Mouse (Mus musculus) heart, embryonic 14.5 days (tissue): ENCODE measurements at regions not wholly inside any gene's neighbourhood (a gene's known extent, or its start where the extent isn't known, plus 50 kb on each side); places are given as distances from the start of the nearest gene placed in this dataset.
A peak's percentile ranks its signal among the peaks of the same experiment; 100 is the strongest.

Experiments used
- ATAC-seq: fragments of 200-750 bp; cut with Nextera tagmentation; 2 replicates; pipeline ENCODE4 v1.8.0; 2017; ENCODE audit warnings: low read depth, moderate TSS enrichment; ENCODE audit not compliant: insufficient number of reproducible peaks, insufficient read depth, low FRiP score
- H3K27ac ChIP-seq, 2 experiments: fragments of 200-500 bp in 1 of 2; fragments of 300-500 bp in 1 of 2; sonication (generic) in 1 of 2; replicated peaks in 1 of 2; 2 replicates each; pipeline ENCODE4 v1.5.1; 2012 to 2014; ENCODE audit warnings: low read depth in 2 of 2, low read length in 2 of 2, control low read depth in 1 of 2, mild to moderate bottlenecking in 1 of 2, mixed read lengths in 1 of 2; ENCODE audit not compliant: control insufficient read depth in 1 of 2, insufficient read depth in 1 of 2
- H3K27me3 ChIP-seq: fragments of 300-500 bp; sonication (generic); 2 replicates; pipeline ENCODE4 v1.6.1; 2014; ENCODE audit warnings: mild to moderate bottlenecking, low read length, control low read depth; ENCODE audit not compliant: control insufficient read depth, insufficient read depth
- H3K36me3 ChIP-seq: fragments of 300-500 bp; sonication (generic); 2 replicates; pipeline ENCODE4 v1.6.1; 2014; ENCODE audit warnings: mild to moderate bottlenecking, control low read depth, low read length, mixed read lengths; ENCODE audit not compliant: control insufficient read depth, insufficient read depth
- H3K4me1 ChIP-seq, 2 experiments: fragments of 200-500 bp in 1 of 2; fragments of 300-500 bp in 1 of 2; sonication (generic) in 1 of 2; 2 replicates each; pipeline ENCODE4 v1.6.1; 2012 to 2014; ENCODE audit warnings: low read length in 2 of 2, control low read depth in 1 of 2, mixed read lengths in 1 of 2; ENCODE audit not compliant: control insufficient read depth in 2 of 2, insufficient read depth in 2 of 2
- H3K4me2 ChIP-seq: fragments of 300-500 bp; sonication (generic); 2 replicates; pipeline ENCODE4 v1.6.1; 2014; ENCODE audit warnings: mild to moderate bottlenecking, low read length
- H3K4me3 ChIP-seq, 2 experiments: fragments of 200-500 bp in 1 of 2; fragments of 300-500 bp in 1 of 2; sonication (generic) in 1 of 2; 2 replicates each; pipeline ENCODE4 v1.5.1; 2012 to 2014; ENCODE audit warnings: low read length in 2 of 2, mild to moderate bottlenecking in 2 of 2, control low read depth in 1 of 2, low read depth in 1 of 2, moderate library complexity in 1 of 2; ENCODE audit not compliant: control insufficient read depth in 1 of 2, insufficient read depth in 1 of 2
- H3K9ac ChIP-seq: fragments of 300-500 bp; sonication (generic); 2 replicates; pipeline ENCODE4 v1.6.1; 2014; ENCODE audit warnings: mild to moderate bottlenecking, low read length
- H3K9me3 ChIP-seq: fragments of 300-500 bp; sonication (generic); 2 replicates; pipeline ENCODE4 v1.6.1; 2016; ENCODE audit warnings: low read length, control low read depth; ENCODE audit not compliant: control insufficient read depth
- WGBS: fragments of 180-500 bp; shearing (Covaris S2); extraction: QIAGEN DNeasy Blood & Tissue Kit; methylation state at CpG from one replicate; pipeline ENCODE4 v1.1.7; 2014; 5-methylcytosine and 5-hydroxymethylcytosine counted together

DNA sequence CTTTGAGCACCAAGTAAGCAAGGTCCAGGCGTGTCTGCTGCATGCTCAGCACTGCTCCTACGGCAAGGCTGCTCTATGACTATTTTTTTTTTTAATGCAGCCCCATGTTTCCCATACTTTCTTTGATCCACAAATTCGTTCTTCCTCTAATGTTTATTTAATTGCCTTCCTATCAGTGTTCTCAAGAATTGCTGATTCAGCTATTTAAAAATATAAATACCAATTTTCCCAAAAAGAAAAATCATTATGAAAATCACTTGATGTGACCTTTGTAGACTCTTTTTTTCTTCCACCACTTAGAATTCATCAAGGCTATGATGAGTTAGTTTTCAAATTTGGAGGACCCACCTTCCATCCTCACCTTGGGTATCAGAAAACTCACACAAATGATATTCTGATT lies 208.5 kb upstream of the Nabp1 start:
- H3K9me3 ChIP-seq, result no peaks in the 10 kb centered on the region
- H3K9ac ChIP-seq, result no peak overlapping the region
- no peaks in the 10 kb centered on the region; a peak in 2 of 4 replicates for H3K4me1 ChIP-seq
- no peak overlapping the region for H3K27ac ChIP-seq
- H3K36me3 ChIP-seq, result no peaks in the 10 kb centered on the region
- H3K4me3 ChIP-seq, result no peak overlapping the region
- WGBS, result 68% methylated on average over 3 of the region's 3 CpGs
- H3K4me2 ChIP-seq, result no peak overlapping the region
- ATAC-seq, result no peak
- no peaks in the 10 kb centered on the region for H3K27me3 ChIP-seq

DNA sequence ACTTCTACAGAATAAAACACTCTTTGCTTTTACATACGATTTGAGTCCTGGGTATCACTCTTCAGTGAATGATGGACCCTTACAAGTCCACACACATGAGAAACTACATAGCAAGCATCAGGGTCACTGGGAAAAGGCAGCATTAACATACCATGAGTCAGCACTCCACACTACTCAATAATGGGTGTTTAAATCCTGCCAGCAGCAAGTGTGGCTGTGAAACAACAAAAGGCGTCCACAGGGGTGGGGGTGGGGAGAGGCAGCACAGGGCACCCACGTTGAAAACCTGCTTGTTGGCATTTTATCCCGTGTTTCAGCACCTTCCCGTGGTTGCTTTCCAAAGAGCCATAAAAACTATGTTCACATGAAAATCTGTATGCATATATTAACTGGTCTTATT lies 204.0 kb upstream of the Nabp1 start:
- ATAC-seq, result no peak
- Histone ChIP-seq H3K4me2 (no peak overlapping the region), H3K9ac (no peak overlapping the region), H3K4me3 (no peak overlapping the region), H3K4me1 (no peaks in the 10 kb centered on the region), H3K9me3 (no peaks in the 10 kb centered on the region), H3K36me3 (no peaks in the 10 kb centered on the region), H3K27ac (no peak overlapping the region), H3K27me3 (no peaks in the 10 kb centered on the region)
- 85% methylated on average over 5 of the region's 5 CpGs for WGBS

DNA sequence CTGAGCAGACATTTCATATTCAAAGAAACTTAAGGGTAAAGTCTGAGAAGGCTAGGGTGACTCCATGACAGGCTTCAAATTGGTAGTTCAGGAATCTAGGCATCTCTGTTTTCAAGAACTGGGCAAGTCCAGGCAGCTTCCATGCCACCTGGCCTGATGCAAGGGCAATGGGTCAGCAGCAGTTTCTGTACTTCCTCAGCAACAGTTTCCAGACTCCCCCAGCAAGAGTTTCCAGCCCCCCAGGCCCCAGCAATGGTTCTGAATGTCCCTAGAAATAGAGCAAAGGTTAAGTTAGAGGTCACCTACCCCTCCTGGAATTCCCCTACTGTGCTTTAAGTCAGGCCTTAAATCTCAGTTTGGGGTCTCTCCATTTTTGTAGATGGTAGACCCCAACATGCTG lies 203.6 kb upstream of the Nabp1 start:
- no peak overlapping the region for H3K9ac ChIP-seq
- no peaks in the 10 kb centered on the region for H3K27me3 ChIP-seq
- no peaks in the 10 kb centered on the region for H3K4me1 ChIP-seq
- H3K4me3 ChIP-seq, result no peak overlapping the region
- no peak overlapping the region for H3K4me2 ChIP-seq
- no peaks in the 10 kb centered on the region for H3K9me3 ChIP-seq
- H3K36me3 ChIP-seq, result no peaks in the 10 kb centered on the region
- no peak for ATAC-seq
- no peak overlapping the region for H3K27ac ChIP-seq

DNA sequence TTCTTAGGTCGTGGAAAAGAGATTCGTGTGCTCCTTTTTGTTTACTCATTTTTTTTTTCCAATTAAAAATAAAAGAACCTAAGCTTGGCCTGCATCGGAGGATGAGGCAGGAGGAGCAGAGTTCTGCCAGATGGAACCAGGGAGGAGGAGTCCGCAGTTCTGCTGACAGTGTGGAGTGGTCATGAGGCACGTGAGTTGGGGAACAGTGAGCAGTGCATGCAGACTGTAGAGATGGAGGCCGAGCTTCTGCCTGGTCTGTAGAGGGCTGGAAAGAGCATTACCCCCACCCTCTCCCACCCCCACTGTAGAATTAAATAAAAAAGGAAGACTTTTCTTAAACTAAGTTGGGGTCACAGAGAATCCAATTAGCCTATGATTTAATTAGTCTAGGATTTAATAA lies 202.5 kb upstream of the Nabp1 start:
- Histone ChIP-seq H3K27me3 (no peaks in the 10 kb centered on the region), H3K4me3 (no peak overlapping the region), H3K4me1 (no peaks in the 10 kb centered on the region), H3K9me3 (no peaks in the 10 kb centered on the region), H3K4me2 (no peak overlapping the region), H3K27ac (no peak overlapping the region), H3K9ac (no peak overlapping the region), H3K36me3 (no peaks in the 10 kb centered on the region)
- ATAC-seq, result no peak
- 66% methylated on average over 6 of the region's 6 CpGs for WGBS

DNA sequence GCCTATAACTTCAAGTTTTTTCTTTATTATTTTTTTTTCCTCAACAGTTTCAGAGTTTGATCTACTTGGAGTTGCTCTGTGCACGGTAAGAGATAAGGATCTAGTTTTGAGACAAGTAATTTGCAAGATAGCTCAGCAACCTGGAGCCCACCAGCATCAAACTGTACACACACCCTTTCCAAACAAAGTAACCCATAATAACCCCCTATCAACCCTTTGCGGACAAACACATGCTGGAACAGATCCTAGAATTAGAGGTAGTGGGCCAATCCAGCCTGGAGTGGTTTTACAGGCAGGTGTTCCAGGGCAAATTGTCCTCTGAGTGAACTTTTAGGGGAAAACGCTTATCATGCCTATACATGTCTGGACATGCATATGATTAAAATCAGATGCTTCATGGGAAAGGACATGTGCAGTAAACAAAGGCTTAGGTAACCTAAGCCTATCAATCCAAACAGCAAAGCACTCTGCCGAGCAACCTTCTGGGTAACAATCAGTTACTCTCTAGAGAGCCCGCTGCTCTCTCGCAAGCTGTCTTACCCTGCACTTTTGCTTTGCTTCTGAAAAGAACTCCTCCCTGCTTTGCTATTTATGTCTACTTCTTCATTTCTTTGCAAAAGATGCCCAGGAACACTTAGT lies 200.2 kb upstream of the Nabp1 start:
- Histone ChIP-seq H3K27ac (no peak overlapping the region), H3K27me3 (no peaks in the 10 kb centered on the region), H3K9ac (no peak overlapping the region), H3K4me2 (no peak overlapping the region), H3K4me1 (no peaks in the 10 kb centered on the region), H3K4me3 (no peak overlapping the region), H3K9me3 (no peaks in the 10 kb centered on the region), H3K36me3 (no peaks in the 10 kb centered on the region)
- WGBS, result 73% methylated on average over 6 of the region's 6 CpGs
- ATAC-seq, result no peak

DNA sequence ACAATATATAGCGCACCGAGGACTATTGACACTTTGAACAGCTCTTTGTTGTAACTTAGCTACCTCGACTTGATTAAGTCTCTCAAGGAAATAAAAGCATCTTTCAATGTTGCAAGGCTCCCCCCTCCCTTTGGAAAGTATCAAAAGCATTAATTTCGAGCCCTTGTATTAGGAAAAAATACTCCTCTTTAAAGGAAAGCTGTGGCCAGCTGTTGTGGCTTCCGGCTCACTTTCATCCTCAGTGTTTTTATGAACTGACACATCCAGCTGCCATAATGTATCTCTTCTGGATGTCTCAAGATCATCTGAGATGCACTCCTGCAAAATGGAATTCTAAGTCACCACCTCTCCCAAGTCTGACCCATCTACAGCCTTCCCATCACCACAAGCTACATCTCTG lies 199.6 kb upstream of the Nabp1 start:
- no peak for ATAC-seq
- Histone ChIP-seq H3K27ac (no peak overlapping the region), H3K9me3 (no peaks in the 10 kb centered on the region), H3K4me2 (no peak overlapping the region), H3K9ac (no peak overlapping the region), H3K36me3 (no peaks in the 10 kb centered on the region), H3K4me1 (no peaks in the 10 kb centered on the region), H3K4me3 (no peak overlapping the region), H3K27me3 (no peaks in the 10 kb centered on the region)
- WGBS, result 61% methylated on average over 5 of the region's 5 CpGs

DNA sequence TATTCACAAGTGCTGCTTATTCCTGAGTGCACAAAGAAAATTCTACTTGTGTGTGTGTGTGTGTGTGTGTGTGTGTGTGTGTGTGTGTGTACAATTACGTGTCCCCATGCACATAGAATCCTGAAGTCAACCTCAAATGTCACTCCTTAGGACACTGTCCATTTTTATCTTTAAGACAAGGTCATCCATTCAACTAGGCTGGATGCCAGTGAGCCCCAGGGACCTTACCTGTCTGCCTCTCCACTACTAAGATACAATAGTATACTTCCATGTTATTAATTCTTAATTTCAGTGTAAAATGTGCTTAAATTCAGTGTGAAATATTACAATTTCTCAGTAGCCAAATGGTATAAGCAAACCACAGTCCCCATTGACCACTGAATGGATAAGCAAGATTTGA lies 193.5 kb upstream of the Nabp1 start:
- Histone ChIP-seq H3K4me3 (no peak overlapping the region), H3K9me3 (no peaks in the 10 kb centered on the region), H3K4me2 (no peak overlapping the region), H3K4me1 (no peaks in the 10 kb centered on the region), H3K9ac (no peak overlapping the region), H3K36me3 (no peaks in the 10 kb centered on the region), H3K27me3 (no peaks in the 10 kb centered on the region), H3K27ac (no peak overlapping the region)
- no peak for ATAC-seq
- WGBS, result 38% methylated on average over 1 of the region's 1 CpGs

DNA sequence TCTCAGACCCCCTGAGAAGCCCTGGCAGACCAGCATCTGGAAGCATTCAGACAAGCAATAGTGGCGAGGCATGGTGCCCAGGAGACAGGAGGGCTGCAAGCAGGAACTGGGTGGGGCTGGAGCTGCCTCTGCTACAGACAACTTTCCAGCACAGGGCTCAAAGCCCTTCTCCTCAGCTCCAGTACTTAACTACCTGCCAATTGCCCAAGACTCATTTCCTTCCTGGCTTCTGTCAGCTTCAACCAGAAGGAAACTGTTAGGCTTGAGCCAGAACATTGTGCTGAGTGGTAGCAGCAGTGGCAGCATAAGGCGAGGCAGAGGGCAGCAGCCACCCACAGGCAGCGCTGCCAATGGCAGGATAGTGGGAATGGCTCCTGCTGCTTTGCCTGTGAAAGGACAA lies 193.1 kb upstream of the Nabp1 start:
- Histone ChIP-seq H3K9ac (no peak overlapping the region), H3K4me1 (no peaks in the 10 kb centered on the region), H3K27me3 (no peaks in the 10 kb centered on the region), H3K36me3 (no peaks in the 10 kb centered on the region), H3K27ac (no peak overlapping the region), H3K4me3 (no peak overlapping the region), H3K4me2 (no peak overlapping the region), H3K9me3 (no peaks in the 10 kb centered on the region)
- WGBS, result 40% methylated on average over 3 of the region's 3 CpGs
- ATAC-seq, result peak; percentile 54
